Mouse (Mus musculus) thymus, adult 2 months (tissue): Measurements from ENCODE around the gene Nphp4. TPM values are rescaled to one million over a fixed set of nuclear protein-coding genes. Genes with fewer than 3 reads are reported as not detected.

Experiments used
- DNase-seq: peaks from one replicate; pipeline ENCODE4 v3.0.0; 2021
- H3K27ac ChIP-seq: fragments of 200-500 bp; 2 replicates; pipeline ENCODE4 v1.5.1; 2012; ENCODE audit warnings: low read length, control low read depth; ENCODE audit not compliant: control insufficient read depth, insufficient read depth
- H3K27me3 ChIP-seq: fragments of 200-500 bp; 2 replicates; pipeline ENCODE4 v1.6.1; 2012; ENCODE audit warnings: mild to moderate bottlenecking, low read length, moderate library complexity, mixed read lengths; ENCODE audit not compliant: control insufficient read depth, insufficient read depth
- H3K36me3 ChIP-seq: fragments of 200-500 bp; 2 replicates; pipeline ENCODE4 v1.6.1; 2012; ENCODE audit warnings: mild to moderate bottlenecking, low read length, moderate library complexity; ENCODE audit not compliant: control insufficient read depth, insufficient read depth
- H3K4me1 ChIP-seq: fragments of 200-500 bp; replicated peaks from 2 replicates; pipeline ENCODE4 v1.6.1; 2012; ENCODE audit warnings: low read length; ENCODE audit not compliant: control insufficient read depth, insufficient read depth
- H3K4me3 ChIP-seq: fragments of 200-500 bp; 2 replicates; pipeline ENCODE4 v1.5.1; 2012; ENCODE audit warnings: mild to moderate bottlenecking, low read length, control low read depth, moderate library complexity; ENCODE audit not compliant: control insufficient read depth, insufficient read depth
- CTCF ChIP-seq: fragments of 200-500 bp; IDR thresholded peaks from 2 replicates; pipeline ENCODE4 v1.5.1; 2012; ENCODE audit warnings: mild to moderate bottlenecking, control low read depth, low read length, moderate library complexity, borderline replicate concordance; ENCODE audit not compliant: control insufficient read depth, poor library complexity, insufficient read depth; ENCODE audit errors: extremely low read depth
- POLR2A ChIP-seq: fragments of 200-500 bp; IDR thresholded peaks from 2 replicates; pipeline ENCODE4 v1.6.1; 2012; ENCODE audit warnings: mild to moderate bottlenecking, low read length, control low read depth, moderate library complexity; ENCODE audit not compliant: control insufficient read depth, poor library complexity, insufficient read depth; ENCODE audit errors: extremely low read depth
- WGBS: fragments of 180-500 bp; shearing (Covaris S2); methylation state at CpG from one replicate; pipeline ENCODE4 v1.1.7; 2018; 5-methylcytosine and 5-hydroxymethylcytosine counted together
- polyA plus RNA-seq: library from polyadenylated mRNA; depleted of rRNA; stranded (reverse); fragments of >200 nt; gene quantifications from 2 replicates; pipeline ENCODE4 v1.2.3, GENCODE M21; 2012

Gene Nphp4
- polyA plus RNA-seq, 1 experiment: 3.6 TPM

GRCm38 (mm10) chr4:152532872-152533271, 56.4 kb downstream of the Nphp4 start:
- Histone ChIP-seq H3K4me1 (no peaks in the 10 kb centered on the region), H3K27me3 (no peaks in the 10 kb centered on the region), H3K4me3 (no peak overlapping the region), H3K36me3 (no peaks in the 10 kb centered on the region), H3K27ac (no peak overlapping the region)
- DNase-seq: no peak
- no peak for TF ChIP-seq CTCF
- TF ChIP-seq POLR2A: no peak
- WGBS: 88% methylated on average over 9 of the region's 9 CpGs

GRCm38 (mm10) chr4:152539756-152540155, 63.2 kb downstream of the Nphp4 start:
- no peak for DNase-seq
- Histone ChIP-seq H3K27ac (no peak overlapping the region), H3K36me3 (no peaks in the 10 kb centered on the region), H3K27me3 (no peaks in the 10 kb centered on the region), H3K4me3 (no peak overlapping the region), H3K4me1 (no peaks in the 10 kb centered on the region)
- whole genome bisulfite sequencing: 19% methylated on average over 12 of the region's 12 CpGs
- TF ChIP-seq POLR2A: no peak
- TF ChIP-seq CTCF: no peak

GRCm38 (mm10) chr4:152541172-152541571, 64.7 kb downstream of the Nphp4 start:
- Histone ChIP-seq H3K4me1 (no peaks in the 10 kb centered on the region), H3K36me3 (no peaks in the 10 kb centered on the region), H3K27me3 (no peaks in the 10 kb centered on the region), H3K27ac (no peak overlapping the region), H3K4me3 (no peak overlapping the region)
- TF ChIP-seq POLR2A (no peak), CTCF (no peak)
- DNase-seq: no peak
- 79% methylated on average over 9 of the region's 9 CpGs for WGBS

- Histone ChIP-seq H3K4me1 (no peaks in the 10 kb centered on the region), H3K36me3 (no peaks in the 10 kb centered on the region), H3K27me3 (no peaks in the 10 kb centered on the region), H3K27ac (no peak overlapping the region), H3K4me3 (no peak overlapping the region)
- DNase-seq: no peak
- TF ChIP-seq CTCF (no peak), POLR2A (no peak)
- 94% methylated on average over 11 of the region's 11 CpGs for WGBS
Observed at GRCm38 (mm10) chr4:152542447-152542846, 65.9 kb downstream of the Nphp4 start.

GRCm38 (mm10) chr4:152546481-152546880, 70.0 kb downstream of the Nphp4 start:
- H3K36me3 ChIP-seq: no peaks in the 10 kb centered on the region
- no peak for DNase-seq
- TF ChIP-seq POLR2A (no peak), CTCF (no peak)
- H3K27me3 ChIP-seq: no peaks in the 10 kb centered on the region
- no peak overlapping the region for H3K27ac ChIP-seq
- H3K4me1 ChIP-seq: no peaks in the 10 kb centered on the region
- 72% methylated on average over 8 of the region's 8 CpGs for WGBS
- H3K4me3 ChIP-seq: no peak overlapping the region

- Histone ChIP-seq H3K27ac (no peak overlapping the region), H3K4me1 (no peaks in the 10 kb centered on the region)
- WGBS: 84% methylated on average over 37 of the region's 37 CpGs
Observed at GRCm38 (mm10) chr4:152547886-152548663, 71.6 kb downstream of the Nphp4 start.

More at GRCm38 (mm10) chr4:152547886-152548663, 71.6 kb downstream of the Nphp4 start:
- no peaks in the 10 kb centered on the region for H3K27me3 ChIP-seq
- no peaks in the 10 kb centered on the region for H3K36me3 ChIP-seq
- TF ChIP-seq CTCF (no peak), POLR2A (no peak)
- no peak overlapping the region for H3K4me3 ChIP-seq
- DNase-seq: no peak
